Mouse (Mus musculus) ES-E14 (cell line): Measurements from ENCODE around the gene Fbxl22.

Experiments
- CHD2 ChIP-seq: IDR thresholded peaks from 2 replicates; pipeline ENCODE4 v1.6.1; 2014; ENCODE audit warnings: mild to moderate bottlenecking, low read depth, low read length, inconsistent platforms
- ZC3H11A ChIP-seq: IDR thresholded peaks from 2 replicates; pipeline ENCODE4 v1.6.1; 2012; ENCODE audit warnings: low read depth, mild to moderate bottlenecking, inconsistent platforms, low read length, borderline replicate concordance

DNA sequence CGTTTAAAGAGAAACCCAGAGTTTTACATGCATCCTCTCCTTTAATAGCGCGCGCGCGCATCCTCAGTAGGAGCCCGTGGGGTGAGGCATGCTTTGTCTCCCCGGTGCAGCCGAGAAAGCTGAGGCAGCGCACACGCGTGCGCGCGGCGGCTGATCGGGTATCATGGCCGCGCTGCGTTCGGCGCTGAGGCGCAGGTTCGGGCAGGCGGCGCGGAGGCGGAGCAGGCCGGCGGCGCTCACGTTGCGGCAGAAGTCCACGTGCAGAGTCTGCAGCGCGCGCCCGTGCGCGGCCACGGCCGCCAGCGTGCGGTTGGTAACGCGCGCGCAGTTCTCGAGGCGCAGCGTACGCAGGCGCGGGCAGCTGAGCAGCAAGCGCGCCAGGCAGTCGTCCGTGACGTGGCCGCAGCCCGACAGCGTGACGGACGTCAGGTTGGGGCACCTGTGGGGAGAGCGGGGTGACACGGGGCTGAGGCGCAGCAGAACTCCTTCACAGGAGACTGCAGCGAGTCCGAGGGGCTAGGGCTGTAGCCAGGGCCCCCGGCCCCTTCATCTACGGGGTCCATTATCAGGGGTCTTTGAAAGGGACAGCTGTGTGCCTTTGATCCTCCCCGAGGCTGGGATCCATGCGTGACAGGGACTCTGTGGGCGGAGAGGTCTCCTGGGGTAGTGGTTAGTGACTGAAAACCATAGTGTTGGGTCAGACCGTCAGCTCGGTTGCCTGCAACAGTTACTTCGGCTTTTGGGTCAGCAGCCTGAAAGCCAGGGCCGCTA, 2.6 kb downstream of the Fbxl22 start:
- TF ChIP-seq CHD2 (no peak), ZC3H11A (no peak)
